7 mouse cellular contexts compared by ENCODE assay signal in the genomic region with DNA sequence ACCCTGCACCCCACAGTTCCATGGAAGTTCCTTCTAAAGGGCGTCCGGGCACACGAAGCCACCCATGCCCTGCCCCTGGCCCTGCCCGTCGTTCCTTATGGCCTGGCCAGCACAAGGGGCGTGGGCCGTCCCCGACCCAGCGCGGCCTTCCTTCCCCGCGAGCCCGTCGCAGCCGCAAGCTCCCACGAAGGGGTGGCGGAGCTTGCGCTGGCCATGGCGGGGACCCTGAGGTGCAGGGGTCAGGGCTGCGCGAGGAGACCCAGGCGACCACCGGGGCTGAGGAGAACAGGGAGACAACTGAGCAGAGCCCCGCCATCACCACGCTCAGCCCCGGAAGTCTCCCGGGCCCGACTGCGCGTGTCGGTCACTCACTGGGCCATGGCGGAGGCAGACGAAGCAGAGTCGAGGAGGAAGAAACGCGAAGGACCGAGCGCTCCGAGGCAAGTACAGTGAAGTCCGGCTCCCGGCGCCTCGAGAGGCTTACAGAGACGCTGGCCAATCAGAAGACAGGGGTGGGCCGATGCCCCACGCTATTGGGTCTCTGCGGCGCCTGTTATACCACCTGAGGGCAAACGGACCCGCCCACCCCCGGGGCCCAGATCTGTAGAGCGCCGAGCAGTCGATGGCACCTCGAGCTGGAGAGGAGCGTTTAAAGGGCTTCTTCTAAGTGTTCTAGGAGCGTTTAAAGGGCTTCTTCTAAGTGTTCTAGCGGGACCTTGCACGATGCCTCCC. TPM values are rescaled to one million over a fixed set of nuclear protein-coding genes. Genes with fewer than 3 reads are reported as not detected.
DNase-seq lines count a peak whose midpoint lies in the region; ATAC-seq and TF ChIP-seq lines count a peak whose summit lies in the region.

Pgd (minus strand) TSS at position 557 of the 732 bp plus-strand sequence.

- no peaks in the 10 kb centered on the region for H3K9me3 ChIP-seq in intestine, postnatal 0 days (ENCODE audit: control insufficient read depth)
- no peaks in the 10 kb centered on the region for H3K9me3 ChIP-seq in midbrain, embryonic 12.5 days

- H3K36me3 ChIP-seq in intestine, postnatal 0 days (ENCODE audit: control insufficient read depth, insufficient read depth): peaks cover 26% of the 10 kb centered on the region
- H3K36me3 ChIP-seq in midbrain, embryonic 12.5 days: peaks cover 24% of the 10 kb centered on the region
- peaks cover 30% of the 10 kb centered on the region for H3K36me3 ChIP-seq in small intestine, adult 2 months (ENCODE audit: control insufficient read depth, insufficient read depth, low read length)

- H3K4me1 ChIP-seq in intestine, postnatal 0 days (replicated peaks; ENCODE audit: control insufficient read depth, insufficient read depth, low read length): peaks cover 9% of the 10 kb centered on the region
- peaks cover 7% of the 10 kb centered on the region for H3K4me1 ChIP-seq in midbrain, embryonic 12.5 days
- H3K4me1 ChIP-seq in small intestine, adult 2 months (ENCODE audit: control insufficient read depth, insufficient read depth, insufficient read length, low read length): peaks cover 17% of the 10 kb centered on the region; the same call in 1 of the 2 replicates

- WGBS in intestine, postnatal 0 days: under 1% methylated on average over 59 of the region's 59 CpGs
- under 1% methylated on average over 56 of the region's 59 CpGs for WGBS in midbrain, embryonic 12.5 days
- WGBS in small intestine, adult 2 months: under 1% methylated on average over 59 of the region's 59 CpGs

- H3K27me3 ChIP-seq in intestine, postnatal 0 days (replicated peaks; ENCODE audit: control insufficient read depth, insufficient read depth, low read length): no peaks in the 10 kb centered on the region
- H3K27me3 ChIP-seq in midbrain, embryonic 12.5 days: no peaks in the 10 kb centered on the region
- H3K27me3 ChIP-seq in small intestine, adult 2 months (ENCODE audit: control insufficient read depth, insufficient read depth, low read length): no peaks in the 10 kb centered on the region

- DNase-seq in adrenal gland, adult 8-10 months: peak; percentile 96
- DNase-seq in embryo, embryonic 9.5 days (ENCODE audit: extremely low spot score): peak; percentile 95
- DNase-seq in gonadal fat pad, adult 2 months (ENCODE audit: low read depth): no peak
- DNase-seq in left cerebral cortex, postnatal 4 days: peak; percentile 97

- intact Hi-C loops in left cerebral cortex, postnatal 4 days (cut with DNase I): no loop called here

- TF ChIP-seq CTCF in intestine, postnatal 0 days (IDR thresholded peaks at IDR 0.05; ENCODE audit: low read depth): no peak
- TF ChIP-seq CTCF in small intestine, adult 2 months (IDR thresholded peaks at IDR 0.05; ENCODE audit: extremely low read depth, insufficient read length, insufficient replicate concordance, low read depth, low read length): no peak

- H3K4me3 ChIP-seq in intestine, postnatal 0 days (ENCODE audit: low read depth, low read length): peak within 1 kb of the TSS; percentile 78
- peak within 1 kb of the TSS; percentile 88 for H3K4me3 ChIP-seq in midbrain, embryonic 12.5 days
- H3K4me3 ChIP-seq in small intestine, adult 2 months (ENCODE audit: low read depth, low read length): peak within 1 kb of the TSS; percentile 94

- peak within 1 kb of the TSS; percentile 84 for H3K4me2 ChIP-seq in intestine, postnatal 0 days (replicated peaks; ENCODE audit: low read depth)
- peak within 1 kb of the TSS; percentile 72 for H3K4me2 ChIP-seq in midbrain, embryonic 12.5 days (replicated peaks)

- peak; percentile 90 for ATAC-seq in intestine, postnatal 0 days
- ATAC-seq in midbrain, embryonic 12.5 days (ENCODE audit: low FRiP score, low read depth): peak; percentile 99

- TF ChIP-seq POLR2A in small intestine, adult 2 months (IDR thresholded peaks at IDR 0.05; ENCODE audit: low read depth, low read length): peak; percentile 96

- peak within 1 kb of the TSS; percentile 88 for H3K9ac ChIP-seq in intestine, postnatal 0 days (ENCODE audit: low read depth, low read length)
- peak within 1 kb of the TSS; percentile 77 for H3K9ac ChIP-seq in midbrain, embryonic 12.5 days (replicated peaks)

- peak within 1 kb of the TSS; percentile 91 for H3K27ac ChIP-seq in intestine, postnatal 0 days (ENCODE audit: low read depth, low read length)
- peak within 1 kb of the TSS; percentile 76 for H3K27ac ChIP-seq in midbrain, embryonic 12.5 days (replicated peaks)
- peak within 1 kb of the TSS; percentile 96 for H3K27ac ChIP-seq in small intestine, adult 2 months (ENCODE audit: insufficient read depth, low read depth, low read length)

RNA-seq across cellular contexts. Expression of gene Pgd, which starts in this region (rescaled TPM):
- 100 to 1,000 TPM; 167 to 272 (median 233) TPM for total RNA-seq in adrenal gland, adult 8-10 months (2022)
- polyA plus RNA-seq in gonadal fat pad, adult 2 months (2012; rRNA removed): 230 and 303 TPM in 2 replicates
- polyA plus RNA-seq in intestine, postnatal 0 days (2015; fragmentation: Nextera tagmentation; extraction: Ambion mirVana): 109 and 113 TPM in 2 replicates
- total RNA-seq in left cerebral cortex, postnatal 4 days (2021): 10 to 100 TPM; 64.6 to 64.7 TPM
- 120 and 129 TPM in 2 replicates for polyA plus RNA-seq in midbrain, embryonic 12.5 days (2016; fragmentation: Nextera tagmentation; extraction: Ambion mirVana)
- 183 and 292 TPM in 2 replicates for polyA plus RNA-seq in small intestine, adult 2 months (2012; rRNA removed)
